Mouse (Mus musculus) urinary bladder, postnatal 10 days (tissue): ENCODE data around the gene Gstm2.

Source experiments
- DNase-seq: peaks from one replicate; pipeline ENCODE4 v3.0.0; 2022; ENCODE audit warnings: low spot score

Gstm2 gene

GRCm38 (mm10) chr3:107941261-107941660 is 45.0 kb downstream of the Gstm2 start:
- no peak for DNase-seq

- DNase-seq = no peak
Observed at GRCm38 (mm10) chr3:107940524-107940923, 45.7 kb downstream of the Gstm2 start.

- no peak for DNase-seq
Observed at GRCm38 (mm10) chr3:107939830-107940229, 46.4 kb downstream of the Gstm2 start.

- no peak for DNase-seq
Observed at GRCm38 (mm10) chr3:107939403-107939802, 46.9 kb downstream of the Gstm2 start.

GRCm38 (mm10) chr3:107935888-107936287 is 50.4 kb downstream of the Gstm2 start:
- no peak for DNase-seq

GRCm38 (mm10) chr3:107935268-107935667 is 51.0 kb downstream of the Gstm2 start:
- no peak for DNase-seq

GRCm38 (mm10) chr3:107932128-107932527 is 54.1 kb downstream of the Gstm2 start:
- no peak for DNase-seq
